Mouse (Mus musculus): ENCODE results near the gene Marveld3.
A peak's percentile ranks its signal among the peaks of the same experiment; 100 is the strongest.

The Marveld3 gene

DNA sequence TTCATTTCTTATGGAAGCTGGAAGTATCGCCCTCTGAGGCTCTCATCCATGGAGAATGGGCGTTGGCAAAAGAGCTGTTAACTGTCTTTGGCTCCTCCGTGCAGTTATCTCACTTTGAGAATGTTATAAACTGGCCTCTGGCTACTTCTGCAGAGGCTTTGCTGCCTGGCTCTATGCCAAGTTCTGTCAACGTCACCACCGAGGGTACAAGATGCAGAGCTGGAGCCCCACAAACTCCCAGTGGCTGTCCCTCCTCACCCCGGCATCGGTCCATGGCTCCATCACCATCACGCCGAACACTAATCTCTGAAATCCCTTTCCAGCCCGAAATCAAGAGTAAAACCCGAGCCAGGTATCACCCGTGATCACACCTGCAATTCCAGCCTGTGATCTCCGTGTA lies 1.4 kb upstream of the Marveld3 start:
- no peak for DNase-seq

DNA sequence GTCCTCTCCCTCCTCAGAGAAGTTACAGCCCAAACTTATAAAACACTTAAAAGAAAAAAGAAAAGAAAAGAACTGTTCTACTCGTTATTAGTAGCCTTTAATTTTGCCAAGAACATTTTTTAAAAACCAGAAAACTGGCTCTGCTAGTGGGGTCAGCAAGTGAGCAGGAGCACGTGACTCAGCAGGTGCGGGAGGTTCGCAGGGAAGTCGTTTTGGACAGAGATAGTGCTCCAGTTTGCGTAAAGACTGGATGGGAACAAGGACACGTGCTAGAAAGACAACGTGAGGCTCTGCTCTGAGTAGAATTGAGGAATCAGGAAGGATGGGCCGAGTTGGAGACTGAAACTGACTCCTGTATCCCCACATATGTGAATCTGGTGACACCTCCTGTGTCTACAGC lies 893 bp upstream of the Marveld3 start:
- DNase-seq = no peak

DNA sequence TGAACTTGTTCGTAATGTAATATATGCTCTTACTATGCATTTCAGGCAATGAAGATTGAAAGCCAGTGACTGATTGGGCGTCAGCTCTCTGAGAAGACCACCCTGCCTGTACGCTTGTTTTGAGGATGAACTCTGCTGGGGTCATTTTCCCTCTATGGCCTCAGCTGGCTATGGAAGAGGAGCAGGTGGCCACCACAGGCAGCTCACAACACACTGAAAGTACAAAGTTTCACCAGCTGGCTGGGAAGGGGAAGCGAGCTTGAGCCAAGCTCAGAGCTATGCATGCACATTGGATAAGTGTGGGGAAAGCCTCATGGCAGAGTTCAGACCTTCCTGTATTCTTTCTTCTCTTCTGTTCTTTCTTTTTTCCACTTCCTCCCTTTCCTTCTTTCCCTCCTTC lies 2.9 kb downstream of the Marveld3 start:
- DNase-seq = no peak

DNA sequence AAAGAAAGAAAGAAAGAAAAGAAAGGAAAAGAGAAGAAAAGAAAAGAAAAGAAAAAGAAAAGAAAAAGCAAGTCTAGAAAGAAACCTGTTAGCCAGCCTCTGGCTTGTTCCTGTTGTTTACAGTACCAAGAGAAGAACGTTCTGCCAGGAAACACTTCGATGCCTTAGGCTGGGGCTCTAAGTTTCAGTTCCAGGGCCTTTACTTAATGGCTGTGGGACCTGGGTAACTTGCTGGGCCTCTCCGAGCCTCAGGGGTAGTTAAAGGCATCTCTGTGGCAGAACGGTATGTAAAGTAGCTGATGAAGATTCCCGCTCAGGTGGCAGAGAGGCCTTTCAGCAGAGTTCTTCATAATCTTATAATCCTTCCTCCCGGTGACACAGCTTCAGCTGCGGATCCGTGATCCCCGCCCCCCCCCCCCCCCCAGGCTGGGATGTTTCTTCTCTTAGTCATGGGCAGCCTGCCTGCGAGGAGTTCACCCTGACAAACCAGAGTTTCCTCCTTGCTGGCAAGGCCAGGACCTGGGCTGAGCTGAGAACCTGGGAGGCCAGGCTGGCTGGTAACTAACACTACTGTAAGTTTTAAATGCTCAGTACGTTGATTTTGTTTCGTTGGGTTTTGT lies 3.9 kb downstream of the Marveld3 start:
- no peak for DNase-seq

DNA sequence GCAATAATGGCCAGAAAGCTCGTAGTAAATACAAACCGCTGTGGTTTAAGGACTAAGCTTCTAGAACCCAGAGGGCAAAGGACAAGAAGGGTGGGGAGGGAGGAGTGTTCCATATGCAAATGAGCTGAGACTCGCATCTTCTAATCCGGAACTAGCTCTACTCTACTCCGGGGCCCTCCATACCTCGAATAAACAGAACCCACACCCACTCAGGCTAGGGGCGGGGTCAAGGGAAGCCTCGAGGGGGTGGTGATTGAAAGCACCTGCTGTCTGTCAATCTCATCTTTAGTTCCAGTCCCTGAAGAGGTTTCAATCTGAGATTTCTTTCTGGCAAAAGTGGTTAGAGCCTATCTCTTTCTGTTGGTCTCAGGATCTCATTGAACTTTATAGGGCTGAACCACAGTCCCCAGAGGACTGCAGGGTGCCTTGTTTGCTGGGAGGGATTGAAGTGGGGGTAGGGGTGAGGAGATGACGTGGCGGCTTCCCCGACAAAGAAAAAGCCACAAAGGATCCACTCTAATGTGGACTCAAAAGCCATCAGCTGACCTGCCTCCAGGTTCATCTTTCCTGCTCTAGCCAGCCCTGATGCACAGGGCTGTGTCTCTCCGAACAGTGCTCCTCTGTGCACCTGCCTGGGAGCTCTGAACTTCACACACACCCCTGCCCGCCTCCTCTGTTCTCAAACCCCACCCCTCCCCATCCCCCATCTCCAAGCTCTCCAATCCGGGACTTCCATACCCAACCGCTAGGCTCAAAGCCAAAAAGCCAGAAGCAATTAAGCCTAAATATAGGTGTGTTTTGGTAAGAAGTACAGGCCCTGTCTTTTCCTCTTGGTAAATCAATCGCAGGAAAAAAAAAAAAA lies 4.6 kb downstream of the Marveld3 start:
- DNase-seq = no peak

DNA sequence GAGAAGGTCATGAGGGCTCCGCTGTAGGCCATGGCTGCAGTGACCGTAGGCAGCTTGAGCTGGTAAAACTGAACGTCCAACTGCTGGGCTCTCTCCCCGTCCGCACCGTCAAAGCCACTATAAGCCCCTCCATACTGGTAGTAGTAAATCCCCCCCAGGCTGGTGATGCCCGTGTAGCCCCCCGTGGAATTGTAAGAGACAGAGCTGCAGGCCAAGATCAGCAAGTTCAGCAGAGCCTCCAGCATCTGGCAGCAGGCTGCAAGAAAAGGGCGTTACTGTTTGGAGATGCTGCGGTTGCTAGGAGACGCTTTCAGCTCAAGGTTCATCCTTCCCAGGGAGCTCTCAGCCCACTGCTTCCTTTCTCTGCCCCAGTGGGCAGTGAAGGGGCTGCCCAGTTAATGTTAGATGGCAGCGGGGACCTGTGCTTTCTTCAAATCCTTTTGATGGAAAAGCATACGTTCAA lies 7.5 kb downstream of the Marveld3 start:
- no peak for DNase-seq

DNA sequence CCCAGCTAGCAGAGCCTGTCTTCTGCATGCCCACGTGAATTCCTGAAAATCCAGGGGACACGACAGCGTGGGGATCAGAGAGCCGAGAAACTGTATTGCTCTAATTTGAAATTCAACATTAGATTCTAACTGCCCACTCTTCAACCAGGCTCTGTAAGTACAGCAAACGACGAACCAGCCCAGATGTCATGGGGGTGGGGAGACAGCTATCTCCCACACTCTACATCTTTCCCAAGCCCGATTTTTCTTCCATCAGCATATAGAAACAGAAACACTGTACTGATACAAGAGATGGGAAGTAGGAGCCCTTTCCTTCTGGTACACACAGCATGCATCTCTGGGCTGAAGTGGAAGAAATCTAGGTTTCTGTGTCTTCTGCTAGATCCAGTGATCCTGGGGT lies 9.8 kb downstream of the Marveld3 start:
- DNase-seq = no peak

DNA sequence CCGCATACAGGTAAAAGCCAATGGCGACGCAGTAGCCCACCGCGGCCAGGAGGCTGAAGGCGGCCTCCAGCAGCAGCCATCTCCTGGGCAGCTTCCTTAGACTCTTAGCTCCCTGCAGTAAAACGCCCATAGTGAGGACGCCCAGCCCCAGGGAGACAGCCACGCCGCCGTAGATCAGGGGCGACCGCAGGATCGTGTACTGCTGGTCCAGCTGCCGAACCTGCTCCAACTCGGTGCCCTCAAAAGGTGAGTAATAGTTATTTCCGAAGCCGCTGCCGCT lies 13.8 kb downstream of the Marveld3 start:
- DNase-seq = peak in 1 of 2 experiments; percentile 31

DNA sequence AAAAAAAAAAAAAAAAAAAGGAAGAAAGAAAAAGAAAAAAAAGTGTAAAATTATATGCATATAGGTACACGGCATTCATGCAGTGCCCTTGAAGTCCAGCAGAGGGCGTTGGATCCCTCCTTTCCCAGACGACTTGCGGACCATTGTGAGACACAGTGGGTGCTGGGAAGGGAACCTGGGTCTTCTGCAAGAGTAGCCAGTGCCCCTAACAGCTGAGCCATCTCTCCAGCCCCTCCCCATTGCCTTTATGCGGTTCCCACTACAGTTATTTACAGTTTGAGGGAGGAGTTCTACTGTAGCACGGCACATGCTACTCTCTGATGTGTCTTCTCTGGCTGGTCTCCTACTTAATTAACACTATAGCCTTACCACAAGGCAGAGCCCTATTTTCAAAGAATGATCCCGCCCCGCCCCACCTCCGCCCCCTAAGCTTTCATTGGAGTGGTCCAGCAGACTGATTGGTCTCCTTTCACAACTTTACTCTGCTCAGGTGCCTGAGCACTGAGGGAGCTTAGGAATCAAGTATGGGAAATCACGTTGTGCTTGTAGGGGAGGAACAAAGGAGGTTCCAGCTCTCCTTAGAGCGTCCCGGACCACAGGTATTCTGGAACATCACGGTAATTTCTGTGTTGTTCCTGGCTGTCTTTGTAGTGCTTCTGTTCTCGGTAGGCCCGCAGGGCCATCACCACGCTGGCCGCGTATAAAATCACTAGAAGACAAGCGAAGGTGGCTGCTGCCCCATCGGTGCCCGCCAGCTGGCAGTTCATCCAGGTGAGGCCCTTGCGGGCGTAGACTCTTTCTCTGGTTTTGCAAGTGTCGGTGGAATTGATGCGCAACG lies 14.3 kb downstream of the Marveld3 start:
- DNase-seq = peak; percentile 62 to 63

DNA sequence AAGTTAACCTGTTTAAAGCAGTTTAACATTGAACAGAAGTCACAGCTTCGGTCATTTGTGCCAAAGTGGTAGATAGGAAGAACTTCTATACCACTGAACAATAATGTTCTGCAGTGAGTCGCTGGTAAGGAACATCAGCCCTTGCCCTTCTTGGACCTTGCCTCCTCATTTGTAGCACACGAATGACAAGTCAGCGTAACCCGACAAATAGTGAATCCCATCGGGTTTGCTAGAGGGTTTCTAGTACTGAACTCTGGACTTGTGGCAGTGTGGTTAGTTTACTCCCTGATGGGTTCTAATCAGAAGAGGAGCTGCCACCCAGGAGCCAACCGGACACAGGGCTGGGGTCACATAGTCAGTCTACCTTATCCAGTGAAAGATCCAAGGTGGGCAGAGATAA lies 15.7 kb downstream of the Marveld3 start:
- no peak for DNase-seq

DNA sequence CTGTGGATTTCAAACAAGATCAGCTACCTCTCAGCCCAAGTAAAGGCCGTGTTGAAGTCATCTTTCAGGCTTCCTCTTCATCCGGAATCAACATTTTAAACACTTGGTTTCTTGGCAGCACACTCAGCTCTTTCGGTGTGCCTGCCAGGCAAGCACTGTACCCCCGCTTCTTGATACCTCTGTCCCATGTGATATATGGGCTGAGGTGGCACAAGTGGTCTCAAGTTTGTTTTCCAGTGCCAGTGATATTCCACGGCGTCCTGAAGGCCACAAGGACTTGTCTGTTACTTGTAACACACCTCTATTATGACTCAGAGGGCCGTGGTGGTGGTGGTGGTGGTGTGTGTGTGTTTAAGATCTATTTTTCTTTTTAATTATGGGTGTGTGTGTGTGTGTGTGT lies 16.3 kb downstream of the Marveld3 start:
- DNase-seq = no peak

DNA sequence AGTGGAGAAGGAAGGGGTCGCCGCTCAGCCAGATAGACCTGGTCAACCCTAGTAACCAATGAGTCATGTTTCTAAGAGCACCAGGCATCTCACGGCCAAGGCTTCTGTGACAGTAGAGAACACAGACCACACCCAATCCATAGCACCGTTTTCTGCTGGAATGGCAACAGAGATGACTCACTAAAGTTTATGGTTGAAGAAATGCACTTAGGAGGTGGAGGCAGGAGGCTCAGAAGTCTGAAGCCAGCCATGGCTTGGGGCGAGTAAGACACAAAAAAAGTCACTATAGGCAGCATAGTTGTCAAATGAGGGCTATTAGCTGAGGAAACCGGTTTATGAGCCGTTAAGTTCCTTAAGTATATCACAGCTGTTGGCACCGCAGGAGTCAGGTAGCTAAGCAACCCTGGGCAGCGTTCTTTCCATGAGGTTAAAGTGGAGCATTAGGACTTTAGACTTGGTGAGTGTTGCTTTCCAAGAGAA lies 16.8 kb downstream of the Marveld3 start:
- DNase-seq = no peak

DNA sequence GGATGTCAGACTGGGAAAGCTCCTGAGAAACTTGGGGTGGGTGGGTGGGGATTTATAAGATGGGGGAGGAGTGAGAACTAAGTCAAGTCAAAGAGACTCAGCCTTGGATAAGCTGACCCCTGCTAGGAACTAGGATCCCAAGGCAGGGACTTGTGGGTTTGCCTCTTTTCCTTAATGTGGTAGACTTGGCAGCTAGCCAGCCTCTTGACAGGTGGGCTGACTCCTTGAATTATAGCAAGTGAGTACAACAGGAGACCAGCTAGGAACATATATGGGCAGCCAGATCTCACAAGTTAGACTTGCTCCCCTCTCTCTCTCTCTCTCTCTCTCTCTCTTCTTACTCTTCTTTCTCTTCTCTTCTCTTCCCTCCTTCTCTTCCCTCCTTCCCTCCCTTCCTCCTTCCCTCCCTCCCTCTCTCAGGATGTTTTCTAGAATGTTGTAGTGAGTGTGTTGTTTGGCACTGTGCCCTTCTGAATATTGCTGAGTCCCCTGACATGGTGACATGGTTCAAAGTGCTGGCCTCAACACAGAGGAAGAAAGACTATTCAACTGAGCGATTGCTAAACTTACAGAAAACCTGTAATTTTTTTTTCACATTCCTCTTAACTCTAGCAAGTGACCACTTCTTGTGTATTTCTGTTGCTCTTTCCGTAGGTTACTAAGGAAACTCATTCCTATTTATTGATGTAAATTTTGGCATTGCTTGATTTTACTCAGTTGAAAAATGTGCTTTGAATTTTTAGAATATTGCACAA lies 20.2 kb downstream of the Marveld3 start:
- no peak for DNase-seq

DNA sequence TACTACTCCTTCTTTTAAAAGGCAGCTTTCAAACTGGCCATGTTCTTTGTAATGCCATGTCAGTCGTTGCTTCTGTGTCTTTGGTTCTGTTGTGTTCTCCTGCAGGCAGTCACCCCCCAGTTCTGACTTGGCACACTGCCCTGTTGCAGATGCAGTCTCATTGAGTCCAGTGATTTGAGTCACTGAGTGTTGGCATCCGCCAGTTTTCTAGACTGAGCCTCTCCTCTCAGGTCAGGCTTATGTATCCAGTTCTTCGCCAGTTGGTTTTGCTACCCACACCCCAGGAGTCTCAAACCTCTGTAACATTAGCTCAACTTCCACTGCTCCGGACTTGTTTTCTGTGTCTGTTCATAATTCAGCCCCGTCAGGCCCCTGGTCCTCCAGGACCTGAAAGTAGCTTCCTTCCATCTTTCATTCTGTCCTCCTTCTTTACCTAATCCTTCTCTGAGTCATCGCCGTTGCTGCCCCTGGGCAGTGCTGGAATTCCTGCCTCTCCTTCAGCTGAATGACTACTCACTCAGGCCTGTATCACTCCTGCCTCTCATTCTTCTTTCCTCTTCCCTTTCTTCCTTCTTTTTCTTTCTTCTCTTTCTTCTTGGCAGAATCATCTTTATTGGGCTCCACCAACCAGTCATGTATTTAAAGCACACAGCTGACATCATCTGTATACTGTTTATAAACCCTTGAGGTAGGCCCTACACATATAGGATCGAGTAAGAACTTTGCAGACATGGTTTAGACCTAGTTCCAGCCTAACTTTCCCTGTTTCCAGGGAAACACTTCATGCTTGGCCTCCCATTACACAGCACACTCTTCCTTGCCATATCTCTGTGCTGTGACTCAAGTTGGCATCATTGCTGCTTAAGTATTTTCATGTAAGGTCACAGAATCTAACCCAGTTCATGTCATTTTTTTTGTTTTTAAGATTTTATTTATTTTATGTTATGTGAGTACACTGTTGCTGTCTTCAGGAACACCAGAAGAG lies 41.3 kb downstream of the Marveld3 start:
- peak; percentile 31 to 44 for DNase-seq

DNA sequence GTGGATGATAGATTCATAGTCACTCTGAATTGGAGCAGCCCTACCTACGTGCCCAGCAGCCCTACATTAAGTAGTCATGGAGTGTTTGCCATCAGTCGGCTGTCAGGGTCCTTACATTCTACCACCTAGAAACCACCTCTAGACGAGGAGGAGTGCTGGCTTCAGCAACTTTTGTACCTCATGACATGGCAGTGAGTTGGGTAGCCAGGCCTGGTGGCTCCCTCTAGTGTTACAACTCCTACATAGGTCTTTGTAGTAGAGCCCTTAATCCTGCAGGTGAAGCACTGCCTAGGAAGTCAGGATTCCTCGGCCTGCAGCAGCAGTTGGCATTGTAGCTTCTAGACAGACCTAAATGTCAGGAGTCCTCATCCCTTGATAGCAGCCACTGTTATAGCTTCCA lies 44.7 kb downstream of the Marveld3 start:
- DNase-seq = peak; percentile 48 to 51

DNA sequence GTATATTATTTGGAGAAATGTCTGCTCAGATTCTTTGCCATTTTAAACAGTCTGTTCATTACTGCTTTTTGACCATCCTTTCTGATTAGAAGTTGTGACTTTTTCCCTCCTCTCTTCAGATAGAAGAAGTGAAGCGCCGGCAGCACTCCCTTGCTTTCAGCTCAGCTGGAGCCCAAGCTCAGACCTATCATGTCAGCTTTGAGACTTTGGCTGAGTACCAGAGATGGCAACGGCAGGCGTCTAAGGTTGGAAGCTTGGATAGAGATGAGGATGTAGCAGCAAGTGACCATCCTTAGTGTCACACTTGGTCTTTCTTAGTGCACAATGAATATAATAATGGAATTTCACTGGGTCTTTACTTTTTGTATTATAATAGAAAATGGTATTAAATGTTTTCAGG lies 54.6 kb downstream of the Marveld3 start:
- peak; percentile 13 to 33 for DNase-seq

DNA sequence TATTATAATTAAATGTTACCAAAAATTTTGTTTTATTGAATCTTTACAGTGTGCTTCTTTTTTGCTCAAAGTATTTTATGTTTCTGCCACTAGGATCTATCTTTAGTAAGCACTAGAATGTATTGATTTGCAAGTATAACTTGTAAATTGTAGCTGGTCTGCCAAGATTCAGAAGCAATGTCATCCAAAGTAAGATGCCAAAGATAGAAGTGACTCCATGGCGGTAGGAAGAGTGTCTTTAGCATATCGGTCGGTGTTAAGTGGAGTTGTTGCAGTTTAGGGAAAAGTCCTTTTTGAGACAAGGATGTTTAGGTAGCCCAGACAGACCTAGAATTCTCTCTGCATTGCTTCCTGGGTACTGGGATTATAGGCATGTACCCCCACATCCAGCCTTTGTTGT lies 55.1 kb downstream of the Marveld3 start:
- no peak for DNase-seq

DNA sequence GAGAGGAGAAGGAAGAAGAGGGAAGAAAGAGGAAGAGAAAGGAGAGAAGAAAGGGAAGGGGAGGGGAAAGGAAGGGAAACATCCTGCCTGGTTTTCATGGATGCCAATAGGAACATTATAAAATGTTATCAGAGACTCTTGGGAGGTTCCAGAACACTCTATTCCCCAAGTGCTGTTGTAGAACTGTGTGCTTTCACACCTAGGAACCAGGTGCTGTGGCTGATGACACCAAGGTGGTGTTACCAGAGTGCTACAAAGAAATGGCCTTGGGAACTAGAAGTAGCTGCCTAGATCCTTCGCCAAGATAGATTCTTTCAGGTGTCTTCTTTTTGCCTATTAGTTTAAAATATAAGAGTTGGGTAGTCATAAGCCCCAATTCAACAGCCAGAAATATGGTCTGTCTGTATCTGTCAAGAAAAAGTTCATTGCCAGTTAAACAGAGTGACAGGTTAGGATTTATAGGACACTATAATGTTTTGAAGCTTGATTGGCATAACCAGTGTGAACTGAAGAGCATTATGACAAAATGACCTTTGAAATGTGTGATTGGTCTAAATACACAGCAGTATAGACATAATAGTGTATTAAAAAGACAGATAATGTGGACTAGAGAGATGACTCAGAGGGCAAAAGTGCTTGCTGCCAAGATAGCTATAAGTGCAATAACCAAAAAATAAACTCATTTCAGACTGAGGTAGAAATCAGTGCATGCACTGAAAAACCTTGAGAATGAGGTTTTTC lies 56.9 kb downstream of the Marveld3 start:
- no peak for DNase-seq

DNA sequence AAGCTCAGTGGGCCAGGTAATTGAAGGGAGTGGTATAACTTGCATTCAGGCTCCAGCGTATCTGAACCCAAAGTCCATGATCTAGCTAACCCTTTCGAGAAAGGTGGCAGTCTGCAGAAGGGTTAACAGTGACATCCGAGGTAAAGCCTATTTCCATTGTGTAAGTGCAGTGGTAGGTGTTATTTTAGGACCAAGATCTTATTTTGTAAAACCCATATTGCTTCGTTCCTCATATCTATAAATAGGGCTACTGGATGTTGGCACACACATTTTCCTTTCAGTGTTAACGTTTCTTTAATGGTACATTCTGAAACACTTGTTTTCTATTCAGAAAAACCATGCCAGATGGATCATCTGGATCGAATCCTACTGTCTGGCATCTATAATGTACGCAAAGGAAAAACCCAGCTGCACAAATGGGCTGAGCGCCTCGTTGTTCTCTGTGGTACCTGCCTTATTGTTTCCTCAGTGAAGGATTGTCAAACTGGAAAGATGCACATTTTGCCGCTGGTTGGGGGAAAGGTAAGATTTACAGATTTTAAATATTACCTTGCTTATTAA lies 58.0 kb downstream of the Marveld3 start:
- DNase-seq = peak; percentile 15 to 22

DNA sequence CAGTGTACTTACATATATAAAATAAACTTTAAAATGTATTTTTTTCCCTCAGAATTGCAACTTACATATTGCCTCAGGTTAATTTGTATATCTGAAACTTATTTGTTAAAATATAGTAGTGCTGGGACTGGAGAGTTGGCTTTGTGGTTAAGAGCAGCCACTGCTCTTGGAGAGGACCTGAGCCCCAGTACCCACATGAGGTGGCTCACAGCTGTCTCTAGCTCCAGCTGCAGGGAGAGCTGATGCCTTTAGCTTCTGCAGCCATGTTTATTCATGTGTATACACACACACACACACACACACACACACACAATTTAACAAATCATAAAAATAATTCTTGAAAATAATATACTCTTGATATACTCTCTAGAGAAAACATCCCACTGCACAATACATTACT lies 59.6 kb downstream of the Marveld3 start:
- no peak for DNase-seq
